Mouse (Mus musculus): Measurements from ENCODE around the gene Shc2. TPM values are rescaled to one million over a fixed set of nuclear protein-coding genes. Genes with fewer than 3 reads are reported as not detected.

The Shc2 gene
- polyA plus RNA-seq, 1 experiment from 2014 or later = 9.4 TPM

DNA sequence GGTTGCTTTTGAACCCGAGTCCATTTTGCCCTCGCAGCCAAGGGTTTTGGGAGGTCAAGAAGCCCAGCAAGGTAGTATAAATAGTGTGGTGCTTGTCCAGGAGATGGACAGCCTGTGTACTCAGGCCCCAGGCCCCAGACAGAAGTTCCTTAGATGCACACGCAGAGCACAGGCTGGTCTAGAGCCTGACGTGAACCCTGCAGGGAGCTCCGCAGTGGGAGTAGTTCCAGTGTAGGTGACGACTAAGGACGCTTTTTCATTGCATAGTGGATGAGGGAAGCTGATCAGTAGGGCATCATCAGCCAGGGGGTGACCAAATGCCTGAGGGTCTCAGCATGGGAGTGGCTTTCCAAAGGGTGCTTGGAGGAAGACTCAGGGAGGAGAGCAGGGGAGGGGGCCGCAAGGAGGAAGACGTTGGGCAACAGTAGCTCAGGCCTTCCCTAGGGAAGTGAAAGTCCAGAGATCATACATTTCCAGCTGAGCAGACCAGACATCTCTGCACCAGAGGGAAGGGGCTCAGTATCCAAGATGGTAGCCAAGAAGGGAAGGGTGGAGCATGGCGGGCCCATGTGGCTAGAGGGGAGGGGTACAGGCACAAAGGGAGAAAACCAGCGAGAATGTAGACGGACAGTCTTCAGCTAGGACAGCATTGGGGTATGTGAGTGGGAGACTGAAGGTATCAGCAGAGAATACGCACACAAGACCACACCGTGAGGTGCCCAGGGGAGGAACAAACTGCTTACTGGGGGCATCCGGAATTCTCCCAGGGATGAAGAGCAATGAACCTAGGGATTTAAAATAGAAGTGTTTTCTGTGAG is 32.6 kb upstream of the Shc2 start:
- ATAC-seq (replicated peaks; ENCODE audit: low FRiP score) (peak; percentile 14; the same call in 1 of the 2 replicates), DNase-seq (ENCODE audit: low spot score) (no peak)
- Histone ChIP-seq H3K27ac (ENCODE audit: low read depth, low read length) (peak overlapping the region; percentile 94; the same call in 1 of the 2 replicates), H3K9ac (ENCODE audit: low read length) (peak overlapping the region; percentile 95), H3K27me3 (ENCODE audit: control insufficient read depth, insufficient read depth, low read length) (no peaks in the 10 kb centered on the region), H3K4me3 (ENCODE audit: low read depth, low read length) (peak overlapping the region; percentile 98), H3K36me3 (ENCODE audit: control insufficient read depth, insufficient read depth, low read length) (no peaks in the 10 kb centered on the region; the same call in 1 of the 2 replicates), H3K4me2 (ENCODE audit: low read depth, low read length, severe bottlenecking) (peak overlapping the region; percentile 86), H3K9me3 (ENCODE audit: control insufficient read depth, low read length) (no peaks in the 10 kb centered on the region), H3K4me1 (replicated peaks; ENCODE audit: control insufficient read depth, insufficient read depth, low read length) (peaks cover 13% of the 10 kb centered on the region)
- 30% methylated on average over 15 of the region's 15 CpGs for WGBS

DNA sequence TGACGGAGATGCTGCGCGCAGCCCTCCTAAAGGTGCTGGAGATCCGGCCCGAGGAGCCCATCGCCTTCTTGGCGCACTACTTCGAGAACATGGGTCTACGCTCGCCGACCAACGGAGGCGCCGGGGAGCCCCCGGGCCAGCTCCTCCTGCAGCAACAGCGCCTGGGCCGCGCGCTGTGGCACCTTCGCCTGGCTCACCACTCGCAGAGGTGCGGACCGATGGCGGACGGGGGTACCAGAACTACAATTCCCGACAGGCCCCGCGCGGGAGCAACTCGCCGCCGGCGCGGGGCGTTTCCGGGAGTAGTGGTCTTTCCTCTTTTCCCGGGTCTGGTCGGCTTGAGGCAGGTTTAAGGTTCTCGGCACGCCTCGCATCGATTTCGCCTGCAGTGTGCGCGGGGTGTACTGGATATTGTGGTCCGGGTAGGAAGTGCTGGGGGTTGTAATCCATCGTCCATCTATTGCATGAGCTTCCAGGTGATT is 31.9 kb upstream of the Shc2 start:
- DNase-seq (ENCODE audit: low spot score) (peak; percentile 90), ATAC-seq (replicated peaks; ENCODE audit: low FRiP score) (peak; percentile 67)
- H3K4me3 ChIP-seq (ENCODE audit: low read depth, low read length) = peak overlapping the region; percentile 98
- no peaks in the 10 kb centered on the region for H3K27me3 ChIP-seq (ENCODE audit: control insufficient read depth, insufficient read depth, low read length)
- H3K27ac ChIP-seq (ENCODE audit: low read depth, low read length) = peak overlapping the region; percentile 94
- H3K4me1 ChIP-seq (replicated peaks; ENCODE audit: control insufficient read depth, insufficient read depth, low read length) = peaks cover 13% of the 10 kb centered on the region
- H3K9me3 ChIP-seq (ENCODE audit: control insufficient read depth, low read length) = no peaks in the 10 kb centered on the region
- H3K9ac ChIP-seq (ENCODE audit: low read length) = peak overlapping the region; percentile 95
- H3K36me3 ChIP-seq (ENCODE audit: control insufficient read depth, insufficient read depth, low read length) = no peaks in the 10 kb centered on the region
- H3K4me2 ChIP-seq (ENCODE audit: low read depth, low read length, severe bottlenecking) = peak overlapping the region; percentile 86
- under 1% methylated on average over 43 of the region's 47 CpGs for WGBS

DNA sequence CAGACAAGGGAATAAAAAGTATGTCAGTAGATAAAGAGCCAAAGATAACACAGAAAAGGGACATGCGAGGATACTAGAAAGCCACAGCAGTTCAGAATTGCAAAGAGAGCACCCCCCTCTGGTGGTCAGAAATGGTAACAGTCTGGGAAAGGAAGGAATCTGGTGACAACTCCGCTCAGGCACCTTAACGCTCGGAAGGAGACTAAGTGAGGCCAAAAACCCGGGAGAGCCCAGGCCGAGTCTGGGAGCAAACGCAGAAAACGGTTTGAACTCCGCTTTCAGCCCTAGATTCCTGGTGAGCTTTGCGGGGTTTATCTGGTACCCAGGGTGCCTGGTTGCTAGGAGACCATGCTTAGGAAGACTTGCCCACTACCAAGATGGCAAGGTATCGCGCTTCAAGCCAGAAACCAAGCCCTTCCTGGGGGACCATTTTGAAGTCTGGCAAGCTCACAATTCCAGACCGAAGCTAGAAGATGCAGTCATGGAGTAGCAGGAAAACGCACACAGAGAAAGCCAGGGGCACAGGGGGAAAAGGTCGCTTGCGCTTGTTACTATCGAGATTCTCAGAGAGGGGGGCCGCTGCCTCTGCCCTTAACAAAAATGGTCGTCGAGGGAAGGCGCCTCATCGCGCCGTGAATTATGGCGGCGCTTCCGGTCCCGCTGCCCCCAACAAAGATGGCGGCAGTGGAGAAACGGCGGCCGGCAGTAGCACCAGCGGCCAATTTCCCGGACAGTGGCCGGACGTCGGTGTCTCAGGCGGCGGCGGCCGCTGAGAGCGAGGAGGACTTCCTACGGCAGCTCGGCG is 31.3 kb upstream of the Shc2 start, which contains the start of gene Tpgs1:
Gene Tpgs1 (plus strand): TSS at position 599 of the 805 bp plus-strand sequence.
- WGBS = under 1% methylated on average over 45 of the region's 45 CpGs
- Histone ChIP-seq H3K4me1 (replicated peaks; ENCODE audit: control insufficient read depth, insufficient read depth, low read length) (peaks cover 13% of the 10 kb centered on the region), H3K9ac (ENCODE audit: low read length) (peak within 1 kb of the TSS; percentile 95)

DNA sequence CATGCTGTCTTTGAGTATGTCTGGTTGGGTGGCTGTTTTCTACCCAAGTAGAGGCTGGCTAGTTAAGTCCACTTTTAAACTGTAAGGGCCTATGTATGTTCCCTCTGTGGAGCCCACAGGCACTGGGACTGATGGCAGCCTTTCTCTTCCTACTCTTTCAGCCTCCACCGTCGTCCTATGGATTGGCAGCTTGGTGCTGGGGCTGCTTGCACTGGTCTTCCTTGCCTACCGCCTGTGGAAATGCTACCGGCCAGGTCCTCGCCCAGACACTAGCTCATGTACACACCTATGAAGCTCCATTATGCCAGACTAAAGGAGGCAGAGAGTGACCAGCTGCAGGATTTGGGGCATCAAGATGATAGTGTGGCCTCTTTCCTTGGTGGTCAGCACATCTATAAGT is 30.4 kb upstream of the Shc2 start:
- Histone ChIP-seq H3K9me3 (ENCODE audit: control insufficient read depth, low read length) (no peaks in the 10 kb centered on the region), H3K36me3 (ENCODE audit: control insufficient read depth, insufficient read depth, low read length) (no peaks in the 10 kb centered on the region), H3K27me3 (ENCODE audit: control insufficient read depth, insufficient read depth, low read length) (no peaks in the 10 kb centered on the region), H3K27ac (ENCODE audit: low read depth, low read length) (no peak overlapping the region), H3K4me3 (ENCODE audit: low read depth, low read length) (no peak overlapping the region), H3K4me1 (replicated peaks; ENCODE audit: control insufficient read depth, insufficient read depth, low read length) (peaks cover 13% of the 10 kb centered on the region), H3K9ac (ENCODE audit: low read length) (peak overlapping the region; percentile 9; the same call in 1 of the 2 replicates), H3K4me2 (ENCODE audit: low read depth, low read length, severe bottlenecking) (peak overlapping the region; percentile 86; the same call in 1 of the 2 replicates)
- WGBS = 79% methylated on average over 5 of the region's 5 CpGs
- DNase-seq (ENCODE audit: low spot score) (no peak), ATAC-seq (replicated peaks; ENCODE audit: low FRiP score) (no peak)

More for the DNA sequence above, 31.3 kb upstream of the Shc2 start, which contains the start of gene Tpgs1:
- DNase-seq (ENCODE audit: low spot score) (peak; percentile 92), ATAC-seq (replicated peaks; ENCODE audit: low FRiP score) (peak; percentile 81)
- Histone ChIP-seq H3K36me3 (ENCODE audit: control insufficient read depth, insufficient read depth, low read length) (no peaks in the 10 kb centered on the region), H3K27me3 (ENCODE audit: control insufficient read depth, insufficient read depth, low read length) (no peaks in the 10 kb centered on the region), H3K27ac (ENCODE audit: low read depth, low read length) (peak within 1 kb of the TSS; percentile 94), H3K4me3 (ENCODE audit: low read depth, low read length) (peak within 1 kb of the TSS; percentile 98), H3K4me2 (ENCODE audit: low read depth, low read length, severe bottlenecking) (peak within 1 kb of the TSS; percentile 86), H3K9me3 (ENCODE audit: control insufficient read depth, low read length) (no peaks in the 10 kb centered on the region)

DNA sequence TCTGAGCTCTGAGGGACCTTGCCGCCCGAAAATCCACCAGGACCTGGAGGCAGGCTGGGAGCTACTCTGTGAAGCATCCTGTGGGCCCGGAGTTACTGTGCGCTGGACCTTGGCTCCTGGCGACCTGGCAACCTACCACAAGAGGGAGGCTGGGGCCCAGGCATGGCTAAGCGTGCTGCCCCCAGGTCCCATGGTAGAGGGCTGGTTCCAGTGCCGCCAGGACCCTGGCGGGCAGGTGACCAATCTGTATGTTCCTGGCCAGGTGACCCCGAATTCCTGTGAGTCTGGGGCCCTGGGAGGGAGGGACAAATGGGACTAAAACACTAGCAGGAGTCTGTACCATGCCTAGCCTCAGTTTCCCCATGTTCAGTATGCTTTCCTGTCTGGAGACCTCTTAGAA is 28.8 kb upstream of the Shc2 start:
- H3K4me2 ChIP-seq (ENCODE audit: low read depth, low read length, severe bottlenecking) = no peak overlapping the region
- H3K9ac ChIP-seq (ENCODE audit: low read length) = no peak overlapping the region
- peaks cover 13% of the 10 kb centered on the region for H3K4me1 ChIP-seq (replicated peaks; ENCODE audit: control insufficient read depth, insufficient read depth, low read length)
- no peaks in the 10 kb centered on the region for H3K36me3 ChIP-seq (ENCODE audit: control insufficient read depth, insufficient read depth, low read length)
- ATAC-seq (replicated peaks; ENCODE audit: low FRiP score) (no peak), DNase-seq (ENCODE audit: low spot score) (no peak)
- H3K4me3 ChIP-seq (ENCODE audit: low read depth, low read length) = no peak overlapping the region
- 76% methylated on average over 9 of the region's 9 CpGs for WGBS
- no peaks in the 10 kb centered on the region for H3K27me3 ChIP-seq (ENCODE audit: control insufficient read depth, insufficient read depth, low read length)
- no peaks in the 10 kb centered on the region for H3K9me3 ChIP-seq (ENCODE audit: control insufficient read depth, low read length)
- H3K27ac ChIP-seq (ENCODE audit: low read depth, low read length) = no peak overlapping the region

DNA sequence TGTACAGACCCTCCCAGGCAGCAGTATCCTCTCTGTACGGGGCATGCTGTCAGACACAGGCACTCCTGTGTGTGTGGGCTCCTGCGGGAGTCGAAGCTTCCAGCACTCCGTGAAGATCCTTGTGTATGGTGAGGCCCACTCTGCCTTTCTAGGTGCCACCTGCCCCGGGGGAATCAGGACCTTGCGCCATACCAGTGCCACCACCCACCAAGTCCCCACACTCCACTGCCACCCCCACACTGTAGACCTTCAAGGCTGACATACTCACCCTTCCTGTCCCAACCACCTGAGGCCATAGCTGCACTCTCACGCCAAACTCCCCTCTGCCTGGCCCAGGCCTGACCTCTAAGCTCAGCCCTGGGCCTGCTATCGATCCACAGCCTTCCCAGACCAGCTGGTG is 27.3 kb upstream of the Shc2 start:
- no peak for DNase-seq (ENCODE audit: low spot score)
- Histone ChIP-seq H3K4me2 (ENCODE audit: low read depth, low read length, severe bottlenecking) (no peak overlapping the region), H3K36me3 (ENCODE audit: control insufficient read depth, insufficient read depth, low read length) (no peaks in the 10 kb centered on the region), H3K9ac (ENCODE audit: low read length) (no peak overlapping the region), H3K9me3 (ENCODE audit: control insufficient read depth, low read length) (no peaks in the 10 kb centered on the region), H3K27ac (ENCODE audit: low read depth, low read length) (no peak overlapping the region), H3K4me1 (replicated peaks; ENCODE audit: control insufficient read depth, insufficient read depth, low read length) (peaks cover 4% of the 10 kb centered on the region; the same call in 1 of the 2 replicates), H3K27me3 (ENCODE audit: control insufficient read depth, insufficient read depth, low read length) (no peaks in the 10 kb centered on the region), H3K4me3 (ENCODE audit: low read depth, low read length) (no peak overlapping the region)
- WGBS = 83% methylated on average over 8 of the region's 8 CpGs
- ATAC-seq (replicated peaks; ENCODE audit: low FRiP score) = no peak

DNA sequence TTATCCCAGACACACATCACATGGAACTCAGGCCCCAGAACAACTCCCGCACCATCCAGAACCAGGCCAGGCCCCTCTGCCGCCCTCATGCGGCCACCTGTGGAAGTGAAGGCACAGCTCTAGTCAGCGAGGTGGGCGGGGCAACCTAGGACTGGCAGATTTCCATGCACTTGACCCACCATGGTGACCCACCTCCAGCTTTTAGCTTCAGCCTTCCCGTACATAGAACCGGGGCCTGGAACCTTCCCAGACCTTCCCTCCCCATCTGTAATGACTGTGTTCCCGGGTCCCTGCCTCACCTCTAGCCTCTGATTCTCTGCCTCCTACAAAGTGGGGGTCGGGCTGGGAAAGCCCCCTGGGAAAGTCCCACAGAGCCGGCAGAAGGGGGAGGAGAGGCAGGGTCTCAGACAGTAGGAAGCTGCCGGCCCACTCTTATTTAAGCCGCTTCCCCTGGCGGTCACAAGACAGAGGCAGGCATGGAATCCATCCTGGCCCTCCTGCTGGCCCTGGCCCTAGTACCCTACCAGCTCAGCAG is 26.5 kb upstream of the Shc2 start, which contains the start of gene Madcam1:
Gene Madcam1 (plus strand): TSS at position 429 of the 535 bp plus-strand sequence.
- H3K27ac ChIP-seq (ENCODE audit: low read depth, low read length) = no peak within 1 kb of the TSS
- no peak within 1 kb of the TSS for H3K9ac ChIP-seq (ENCODE audit: low read length)
- DNase-seq (ENCODE audit: low spot score) (peak; percentile 91), ATAC-seq (replicated peaks; ENCODE audit: low FRiP score) (peak; percentile 17; the same call in 1 of the 2 replicates)
- H3K27me3 ChIP-seq (ENCODE audit: control insufficient read depth, insufficient read depth, low read length) = no peaks in the 10 kb centered on the region
- no peaks in the 10 kb centered on the region for H3K9me3 ChIP-seq (ENCODE audit: control insufficient read depth, low read length)
- H3K36me3 ChIP-seq (ENCODE audit: control insufficient read depth, insufficient read depth, low read length) = no peaks in the 10 kb centered on the region
- H3K4me1 ChIP-seq (replicated peaks; ENCODE audit: control insufficient read depth, insufficient read depth, low read length) = peaks cover 4% of the 10 kb centered on the region; the same call in 1 of the 2 replicates
- H3K4me3 ChIP-seq (ENCODE audit: low read depth, low read length) = no peak within 1 kb of the TSS
- no peak within 1 kb of the TSS for H3K4me2 ChIP-seq (ENCODE audit: low read depth, low read length, severe bottlenecking)
- WGBS = 10% methylated on average over 13 of the region's 13 CpGs

DNA sequence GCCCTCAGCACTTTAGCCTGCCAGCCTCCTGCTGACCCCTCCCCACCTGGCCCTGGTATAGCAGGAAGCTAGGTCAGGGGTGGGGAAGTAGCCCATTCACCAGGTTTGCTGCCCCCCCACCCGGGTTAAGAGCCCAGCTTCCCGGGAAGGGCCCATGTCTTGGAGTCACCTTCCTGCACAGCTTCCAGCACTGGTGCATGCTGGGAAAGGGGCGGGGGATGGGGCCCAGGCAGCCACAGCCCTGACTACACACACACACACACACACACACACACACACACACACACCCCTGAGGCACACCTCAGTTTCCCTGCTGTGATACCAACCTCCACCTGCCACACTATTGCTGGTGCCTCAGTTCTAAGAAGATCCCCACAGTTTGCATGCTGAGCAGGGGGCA is 24.1 kb upstream of the Shc2 start:
- ATAC-seq (replicated peaks; ENCODE audit: low FRiP score) = no peak
- no peak overlapping the region for H3K4me2 ChIP-seq (ENCODE audit: low read depth, low read length, severe bottlenecking)
- no peaks in the 10 kb centered on the region for H3K36me3 ChIP-seq (ENCODE audit: control insufficient read depth, insufficient read depth, low read length)
- WGBS = 50% methylated on average over 3 of the region's 3 CpGs
- no peaks in the 10 kb centered on the region for H3K4me1 ChIP-seq (replicated peaks; ENCODE audit: control insufficient read depth, insufficient read depth, low read length)
- H3K27me3 ChIP-seq (ENCODE audit: control insufficient read depth, insufficient read depth, low read length) = no peaks in the 10 kb centered on the region
- H3K27ac ChIP-seq (ENCODE audit: low read depth, low read length) = no peak overlapping the region
- DNase-seq (ENCODE audit: low spot score) = no peak
- H3K9ac ChIP-seq (ENCODE audit: low read length) = no peak overlapping the region
- H3K4me3 ChIP-seq (ENCODE audit: low read depth, low read length) = no peak overlapping the region
- no peaks in the 10 kb centered on the region for H3K9me3 ChIP-seq (ENCODE audit: control insufficient read depth, low read length)

Data from forebrain, embryonic 11.5 days (tissue).